Mouse (Mus musculus): ENCODE results near the gene Hdac11.
A peak's percentile ranks its signal among the peaks of the same experiment; 100 is the strongest.
"Not testable (repeated sequence)": the region's sequence is repeated elsewhere in the genome, so short reads cannot be mapped to it uniquely, and the experiment has no call there.

The Hdac11 gene

GRCm38 (mm10) chr6:91156554-91157236 lies at the start of gene Hdac11:
Gene Hdac11, plus strand, starts transcription at chr6:91156665.
- peak; percentile 95 for DNase-seq

GRCm38 (mm10) chr6:91108301-91108916 lies 48.1 kb upstream of the Hdac11 start:
- no peak for DNase-seq

GRCm38 (mm10) chr6:91108917-91109450 lies 47.5 kb upstream of the Hdac11 start:
- no peak for DNase-seq

- DNase-seq = no peak
Observed at GRCm38 (mm10) chr6:91109489-91109888, 47.0 kb upstream of the Hdac11 start.

- no peak for DNase-seq
Observed at GRCm38 (mm10) chr6:91110323-91111020, 46.0 kb upstream of the Hdac11 start.

- no peak for DNase-seq
Observed at GRCm38 (mm10) chr6:91111141-91111953, 45.1 kb upstream of the Hdac11 start.

GRCm38 (mm10) chr6:91111954-91112252 lies 44.6 kb upstream of the Hdac11 start:
- DNase-seq = no peak

- DNase-seq = no peak
Observed at GRCm38 (mm10) chr6:91114716-91115115, 41.7 kb upstream of the Hdac11 start.

- peak; percentile 31 for DNase-seq
Observed at GRCm38 (mm10) chr6:91115158-91115557, 41.3 kb upstream of the Hdac11 start.

GRCm38 (mm10) chr6:91115863-91116243 lies 40.6 kb upstream of the Hdac11 start:
- DNase-seq = no peak

- peak; percentile 95 for DNase-seq
Observed at GRCm38 (mm10) chr6:91116244-91117145, 40.0 kb upstream of the Hdac11 start, which contains the start of gene Nup210. Gene Nup210, minus strand, starts transcription at chr6:91116829.

- no peak for DNase-seq
Observed at GRCm38 (mm10) chr6:91117149-91117548, 39.3 kb upstream of the Hdac11 start.

GRCm38 (mm10) chr6:91118526-91118925 lies 37.9 kb upstream of the Hdac11 start:
- no peak for DNase-seq

GRCm38 (mm10) chr6:91120206-91120605 lies 36.3 kb upstream of the Hdac11 start:
- no peak for DNase-seq

GRCm38 (mm10) chr6:91121089-91121488 lies 35.4 kb upstream of the Hdac11 start:
- DNase-seq = not testable (repeated sequence)

- DNase-seq = no peak
Observed at GRCm38 (mm10) chr6:91123453-91123852, 33.0 kb upstream of the Hdac11 start.

- no peak for DNase-seq
Observed at GRCm38 (mm10) chr6:91124286-91125227, 31.9 kb upstream of the Hdac11 start.

GRCm38 (mm10) chr6:91125228-91125585 lies 31.3 kb upstream of the Hdac11 start:
- DNase-seq = no peak

- DNase-seq = no peak
Observed at GRCm38 (mm10) chr6:91128996-91129395, 27.5 kb upstream of the Hdac11 start.

- DNase-seq = no peak
Observed at GRCm38 (mm10) chr6:91130856-91131255, 25.6 kb upstream of the Hdac11 start.
